Mouse (Mus musculus) adrenal gland, postnatal 4 days (tissue): ENCODE data around the gene Prkca. TPM values are rescaled to one million over a fixed set of nuclear protein-coding genes. Genes with fewer than 3 reads are reported as not detected.

Source experiments
- DNase-seq, 2 experiments: peaks; one replicate each; pipeline ENCODE4 v3.0.0; 2021 to 2022; ENCODE audit warnings: low spot score in 2 of 2, mixed read lengths in 2 of 2
- long read RNA-seq, 2 experiments: library from polyadenylated mRNA; stranded (forward); transcript quantifications; one replicate each; pipeline ENCODE4 v2.0.0; 2021
- total RNA-seq, 2 experiments: library from RNA; stranded (reverse); gene quantifications; 2 replicates each; pipeline ENCODE4 v1.2.3; 2021

Gene Prkca
- total RNA-seq, result 10 to 100 TPM; 10.9 to 18.1 TPM
- long read RNA-seq, experiment 1, full-length matches to known transcripts, result 3 of 4 reads
- long read RNA-seq, experiment 1, partial matches to known transcripts, result 0 of 4 reads
- long read RNA-seq, experiment 1, other reads (novel, unspliced or antisense), result 1 of 4 reads
- long read RNA-seq, experiment 2, full-length matches to known transcripts, result 1 of 5 reads
- long read RNA-seq, experiment 2, partial matches to known transcripts, result 1 of 5 reads
- long read RNA-seq, experiment 2, other reads (novel, unspliced or antisense), result 3 of 5 reads

- DNase-seq, result peak; percentile 78 to 86
These were observed at the start of gene Prkca for GRCm38 (mm10) chr11:108343789-108344462. Prkca (minus strand) TSS chr11:108343928.

GRCm38 (mm10) chr11:108385666-108386024, 41.9 kb upstream of the Prkca start:
- DNase-seq, result no peak

- no peak for DNase-seq
These were observed 41.4 kb upstream of the Prkca start for GRCm38 (mm10) chr11:108384920-108385665.

- DNase-seq, result no peak
These were observed 38.9 kb upstream of the Prkca start for GRCm38 (mm10) chr11:108382664-108383063.

GRCm38 (mm10) chr11:108378363-108378751, 34.6 kb upstream of the Prkca start:
- DNase-seq, result no peak

GRCm38 (mm10) chr11:108377680-108378362, 34.1 kb upstream of the Prkca start:
- peak; percentile 28 to 49 for DNase-seq

- DNase-seq, result no peak
These were observed 33.1 kb upstream of the Prkca start for GRCm38 (mm10) chr11:108376815-108377214.

- no peak for DNase-seq
These were observed 23.3 kb upstream of the Prkca start for GRCm38 (mm10) chr11:108367046-108367445.

GRCm38 (mm10) chr11:108365600-108365999, 21.9 kb upstream of the Prkca start:
- DNase-seq, result no peak

GRCm38 (mm10) chr11:108364945-108365589, 21.3 kb upstream of the Prkca start:
- peak in 1 of 2 experiments; percentile 15 for DNase-seq

- DNase-seq, result no peak
These were observed 20.3 kb upstream of the Prkca start for GRCm38 (mm10) chr11:108363991-108364390.

- DNase-seq, result no peak
These were observed 19.2 kb upstream of the Prkca start for GRCm38 (mm10) chr11:108362965-108363364.

GRCm38 (mm10) chr11:108360983-108361382, 17.3 kb upstream of the Prkca start:
- DNase-seq, result no peak

- DNase-seq, result no peak
These were observed 15.2 kb upstream of the Prkca start for GRCm38 (mm10) chr11:108358911-108359310.

- DNase-seq, result no peak
These were observed 12.3 kb upstream of the Prkca start for GRCm38 (mm10) chr11:108356020-108356419.

- DNase-seq, result no peak
These were observed 9.2 kb upstream of the Prkca start for GRCm38 (mm10) chr11:108352842-108353388.

GRCm38 (mm10) chr11:108350799-108351198, 7.1 kb upstream of the Prkca start:
- DNase-seq, result no peak

GRCm38 (mm10) chr11:108345321-108345720, 1.6 kb upstream of the Prkca start:
- DNase-seq, result no peak

GRCm38 (mm10) chr11:108344759-108345158, 1.0 kb upstream of the Prkca start:
- no peak for DNase-seq
